Mouse (Mus musculus) hindbrain, embryonic 11.5 days (tissue): ENCODE measurements around the gene Rbks. TPM values are rescaled to one million over a fixed set of nuclear protein-coding genes. Genes with fewer than 3 reads are reported as not detected.

Experiments used
- ATAC-seq: fragments of 200-750 bp; cut with Nextera tagmentation; 2 replicates; pipeline ENCODE4 v1.8.0; 2017; ENCODE audit warnings: mild to moderate bottlenecking, moderate TSS enrichment, moderate library complexity; ENCODE audit not compliant: low FRiP score
- DNase-seq: peaks from one replicate; pipeline ENCODE4 v3.0.0-alpha.2; 2015; ENCODE audit warnings: low spot score
- H3K27ac ChIP-seq: fragments of 300-500 bp; sonication (generic); 2 replicates; pipeline ENCODE4 v1.5.1; 2014; ENCODE audit warnings: mild to moderate bottlenecking, low read depth, low read length
- H3K27me3 ChIP-seq: fragments of 300-500 bp; sonication (generic); 2 replicates; pipeline ENCODE4 v1.6.1; 2014; ENCODE audit warnings: mild to moderate bottlenecking, low read length, moderate library complexity, mixed read lengths; ENCODE audit not compliant: control insufficient read depth, insufficient read depth
- H3K36me3 ChIP-seq: fragments of 300-500 bp; sonication (generic); 2 replicates; pipeline ENCODE4 v1.6.1; 2014; ENCODE audit warnings: mild to moderate bottlenecking, low read length, moderate library complexity, mixed read lengths; ENCODE audit not compliant: control insufficient read depth, insufficient read depth
- H3K4me1 ChIP-seq: fragments of 300-500 bp; sonication (generic); replicated peaks from 2 replicates; pipeline ENCODE4 v1.6.1; 2014; ENCODE audit warnings: low read length, mixed read lengths; ENCODE audit not compliant: control insufficient read depth, insufficient read depth
- H3K4me2 ChIP-seq: fragments of 300-500 bp; sonication (generic); replicated peaks from 2 replicates; pipeline ENCODE4 v1.6.1; 2014; ENCODE audit warnings: mild to moderate bottlenecking, low read depth, low read length
- H3K4me3 ChIP-seq: fragments of 300-500 bp; sonication (generic); 2 replicates; pipeline ENCODE4 v1.5.1; 2014; ENCODE audit warnings: low read depth, low read length
- H3K9ac ChIP-seq: fragments of 300-500 bp; sonication (generic); 2 replicates; pipeline ENCODE4 v1.6.1; 2014; ENCODE audit warnings: low read depth, low read length
- H3K9me3 ChIP-seq: fragments of 300-500 bp; sonication (generic); 2 replicates; pipeline ENCODE4 v1.6.1; 2016; ENCODE audit warnings: low read length; ENCODE audit not compliant: control insufficient read depth
- WGBS: fragments of 180-500 bp; shearing (Covaris S2); extraction: QIAGEN DNeasy Blood & Tissue Kit; methylation state at CpG from one replicate; pipeline ENCODE4 v1.1.7; 2014; 5-methylcytosine and 5-hydroxymethylcytosine counted together
- polyA plus RNA-seq: library from polyadenylated mRNA; unstranded; fragments of >200 nt; fragmentation: Nextera tagmentation; extraction: Ambion mirVana; gene quantifications from 2 replicates; pipeline ENCODE4 v1.2.1, GENCODE M21; 2014

Gene Rbks
- polyA plus RNA-seq, 1 experiment from 2014 or later, result 2.0 TPM

GRCm38 (mm10) chr5:31693191-31693590 lies 4.2 kb downstream of the Rbks start:
- Histone ChIP-seq H3K9me3 (no peaks in the 10 kb centered on the region), H3K9ac (no peak overlapping the region), H3K27me3 (no peaks in the 10 kb centered on the region), H3K27ac (no peak overlapping the region), H3K36me3 (no peaks in the 10 kb centered on the region), H3K4me2 (no peak overlapping the region), H3K4me3 (no peak overlapping the region), H3K4me1 (no peaks in the 10 kb centered on the region)
- no peak for DNase-seq
- ATAC-seq, result no peak

- no peak overlapping the region for H3K4me2 ChIP-seq
- H3K27ac ChIP-seq, result no peak overlapping the region
- 89% methylated on average over 3 of the region's 3 CpGs for WGBS
- H3K9me3 ChIP-seq, result no peaks in the 10 kb centered on the region
- no peaks in the 10 kb centered on the region for H3K27me3 ChIP-seq
- DNase-seq, result no peak
- H3K4me1 ChIP-seq, result no peaks in the 10 kb centered on the region
- no peak for ATAC-seq
- no peak overlapping the region for H3K9ac ChIP-seq
- H3K4me3 ChIP-seq, result no peak overlapping the region
- no peaks in the 10 kb centered on the region for H3K36me3 ChIP-seq
These were observed 9.5 kb downstream of the Rbks start for GRCm38 (mm10) chr5:31687972-31688371.

GRCm38 (mm10) chr5:31686040-31686439 lies 11.4 kb downstream of the Rbks start:
- Histone ChIP-seq H3K27ac (no peak overlapping the region), H3K27me3 (no peaks in the 10 kb centered on the region), H3K4me3 (no peak overlapping the region), H3K9me3 (no peaks in the 10 kb centered on the region), H3K4me1 (no peaks in the 10 kb centered on the region), H3K36me3 (no peaks in the 10 kb centered on the region), H3K4me2 (no peak overlapping the region), H3K9ac (no peak overlapping the region)
- 72% methylated on average over 2 of the region's 2 CpGs for WGBS
- ATAC-seq (no peak), DNase-seq (no peak)

- ATAC-seq, result no peak
- 89% methylated on average over 1 of the region's 1 CpGs for WGBS
- H3K27ac ChIP-seq, result no peak overlapping the region
- H3K4me3 ChIP-seq, result no peak overlapping the region
- no peaks in the 10 kb centered on the region for H3K36me3 ChIP-seq
- H3K4me1 ChIP-seq, result no peaks in the 10 kb centered on the region
- no peaks in the 10 kb centered on the region for H3K27me3 ChIP-seq
- DNase-seq, result no peak
- no peak overlapping the region for H3K4me2 ChIP-seq
- H3K9me3 ChIP-seq, result no peaks in the 10 kb centered on the region
- no peak overlapping the region for H3K9ac ChIP-seq
These were observed 15.1 kb downstream of the Rbks start for GRCm38 (mm10) chr5:31682305-31682704.

- H3K9me3 ChIP-seq, result no peaks in the 10 kb centered on the region
- H3K27ac ChIP-seq, result no peak overlapping the region
- DNase-seq, result no peak
- H3K4me2 ChIP-seq, result no peak overlapping the region
- no peak overlapping the region for H3K9ac ChIP-seq
- no peaks in the 10 kb centered on the region for H3K4me1 ChIP-seq
- 80% methylated on average over 4 of the region's 4 CpGs for WGBS
- H3K27me3 ChIP-seq, result no peaks in the 10 kb centered on the region
- no peak overlapping the region for H3K4me3 ChIP-seq
- H3K36me3 ChIP-seq, result no peaks in the 10 kb centered on the region
- no peak for ATAC-seq
These were observed 17.2 kb downstream of the Rbks start for GRCm38 (mm10) chr5:31680183-31680582.

- Histone ChIP-seq H3K4me3 (no peak overlapping the region), H3K27ac (no peak overlapping the region), H3K9ac (no peak overlapping the region), H3K27me3 (no peaks in the 10 kb centered on the region), H3K9me3 (no peaks in the 10 kb centered on the region), H3K36me3 (no peaks in the 10 kb centered on the region), H3K4me1 (no peaks in the 10 kb centered on the region), H3K4me2 (no peak overlapping the region)
- DNase-seq (no peak), ATAC-seq (no peak)
- WGBS, result 81% methylated on average over 1 of the region's 1 CpGs
These were observed 19.4 kb downstream of the Rbks start for GRCm38 (mm10) chr5:31678000-31678399.

- H3K4me2 ChIP-seq, result no peak overlapping the region
- H3K9me3 ChIP-seq, result no peaks in the 10 kb centered on the region
- ATAC-seq, result no peak
- H3K27ac ChIP-seq, result no peak overlapping the region
- no peak for DNase-seq
- H3K36me3 ChIP-seq, result no peaks in the 10 kb centered on the region
- H3K9ac ChIP-seq, result no peak overlapping the region
- 88% methylated on average over 2 of the region's 2 CpGs for WGBS
- H3K4me3 ChIP-seq, result no peak overlapping the region
- no peaks in the 10 kb centered on the region for H3K27me3 ChIP-seq
- H3K4me1 ChIP-seq, result no peaks in the 10 kb centered on the region
These were observed 24.0 kb downstream of the Rbks start for GRCm38 (mm10) chr5:31673431-31673830.

GRCm38 (mm10) chr5:31671137-31671536 lies 26.3 kb downstream of the Rbks start:
- DNase-seq (no peak), ATAC-seq (no peak)
- 79% methylated on average over 2 of the region's 2 CpGs for WGBS
- Histone ChIP-seq H3K9ac (no peak overlapping the region), H3K27me3 (no peaks in the 10 kb centered on the region), H3K4me2 (no peak overlapping the region), H3K36me3 (no peaks in the 10 kb centered on the region), H3K27ac (no peak overlapping the region), H3K9me3 (no peaks in the 10 kb centered on the region), H3K4me3 (no peak overlapping the region), H3K4me1 (no peaks in the 10 kb centered on the region)

- ATAC-seq, result no peak
- H3K4me2 ChIP-seq, result no peak overlapping the region
- no peak overlapping the region for H3K9ac ChIP-seq
- H3K36me3 ChIP-seq, result no peaks in the 10 kb centered on the region
- H3K27me3 ChIP-seq, result no peaks in the 10 kb centered on the region
- no peaks in the 10 kb centered on the region for H3K4me1 ChIP-seq
- H3K9me3 ChIP-seq, result no peaks in the 10 kb centered on the region
- 78% methylated on average over 5 of the region's 5 CpGs for WGBS
- no peak overlapping the region for H3K4me3 ChIP-seq
- no peak overlapping the region for H3K27ac ChIP-seq
- DNase-seq, result no peak
These were observed 27.4 kb downstream of the Rbks start for GRCm38 (mm10) chr5:31669984-31670383.
